Mouse (Mus musculus) cortical plate, adult 2 months (tissue): Measurements from ENCODE around the gene Sh2d6. TPM values are rescaled to one million over a fixed set of nuclear protein-coding genes. Genes with fewer than 3 reads are reported as not detected.
"Not testable (repeated sequence)": the region's sequence is repeated elsewhere in the genome, so short reads cannot be mapped to it uniquely, and the experiment has no call there.

ENCODE experiments used
- H3K27ac ChIP-seq: fragments of 200-500 bp; 2 replicates; pipeline ENCODE4 v1.5.1; 2012; ENCODE audit warnings: low read length, control low read depth, inconsistent platforms; ENCODE audit not compliant: insufficient read depth
- H3K4me1 ChIP-seq: fragments of 200-500 bp; 2 replicates; pipeline ENCODE4 v1.6.1; 2011; ENCODE audit warnings: low read length; ENCODE audit not compliant: control insufficient read depth, insufficient read depth
- H3K4me3 ChIP-seq: fragments of 200-500 bp; 2 replicates; pipeline ENCODE4 v1.5.1; 2011; ENCODE audit warnings: mild to moderate bottlenecking, low read length, control low read depth; ENCODE audit not compliant: insufficient read depth
- CTCF ChIP-seq: fragments of 200-500 bp; IDR thresholded peaks from 2 replicates; pipeline ENCODE4 v1.5.1; 2011; ENCODE audit warnings: mild to moderate bottlenecking, control low read depth, low read length; ENCODE audit not compliant: insufficient read depth; ENCODE audit errors: extremely low read depth
- POLR2A ChIP-seq: fragments of 200-500 bp; IDR thresholded peaks from 2 replicates; pipeline ENCODE4 v1.6.1; 2011; ENCODE audit warnings: mild to moderate bottlenecking, low read length, control low read depth; ENCODE audit not compliant: insufficient read depth; ENCODE audit errors: extremely low read depth
- polyA plus RNA-seq: library from polyadenylated mRNA; depleted of rRNA; stranded (reverse); fragments of >200 nt; gene quantifications from 2 replicates; pipeline ENCODE4 v1.2.3, GENCODE M21; 2012

The Sh2d6 gene
- polyA plus RNA-seq, 1 experiment, result 0.48 TPM

GRCm38 (mm10) chr6:72538562-72539031 lies 17.1 kb upstream of the Sh2d6 start:
- H3K4me3 ChIP-seq, result peak overlapping the region; percentile 42
- H3K27ac ChIP-seq, result peak overlapping the region; percentile 25; the same call in 1 of the 2 replicates
- peaks cover 4% of the 10 kb centered on the region; the same call in 1 of the 2 replicates for H3K4me1 ChIP-seq
- TF ChIP-seq CTCF, result no peak
- TF ChIP-seq POLR2A, result peak; percentile 85

GRCm38 (mm10) chr6:72537998-72538500 lies 16.5 kb upstream of the Sh2d6 start:
- Histone ChIP-seq H3K4me1 (peaks cover 4% of the 10 kb centered on the region; the same call in 1 of the 2 replicates), H3K4me3 (peak overlapping the region; percentile 42), H3K27ac (no peak overlapping the region)
- TF ChIP-seq POLR2A (no peak), CTCF (no peak)

GRCm38 (mm10) chr6:72535165-72535564 lies 13.7 kb upstream of the Sh2d6 start:
- peaks cover 4% of the 10 kb centered on the region; the same call in 1 of the 2 replicates for H3K4me1 ChIP-seq
- H3K4me3 ChIP-seq, result no peak overlapping the region
- no peak overlapping the region for H3K27ac ChIP-seq
- TF ChIP-seq CTCF (peak; percentile 79), POLR2A (no peak)

DNA sequence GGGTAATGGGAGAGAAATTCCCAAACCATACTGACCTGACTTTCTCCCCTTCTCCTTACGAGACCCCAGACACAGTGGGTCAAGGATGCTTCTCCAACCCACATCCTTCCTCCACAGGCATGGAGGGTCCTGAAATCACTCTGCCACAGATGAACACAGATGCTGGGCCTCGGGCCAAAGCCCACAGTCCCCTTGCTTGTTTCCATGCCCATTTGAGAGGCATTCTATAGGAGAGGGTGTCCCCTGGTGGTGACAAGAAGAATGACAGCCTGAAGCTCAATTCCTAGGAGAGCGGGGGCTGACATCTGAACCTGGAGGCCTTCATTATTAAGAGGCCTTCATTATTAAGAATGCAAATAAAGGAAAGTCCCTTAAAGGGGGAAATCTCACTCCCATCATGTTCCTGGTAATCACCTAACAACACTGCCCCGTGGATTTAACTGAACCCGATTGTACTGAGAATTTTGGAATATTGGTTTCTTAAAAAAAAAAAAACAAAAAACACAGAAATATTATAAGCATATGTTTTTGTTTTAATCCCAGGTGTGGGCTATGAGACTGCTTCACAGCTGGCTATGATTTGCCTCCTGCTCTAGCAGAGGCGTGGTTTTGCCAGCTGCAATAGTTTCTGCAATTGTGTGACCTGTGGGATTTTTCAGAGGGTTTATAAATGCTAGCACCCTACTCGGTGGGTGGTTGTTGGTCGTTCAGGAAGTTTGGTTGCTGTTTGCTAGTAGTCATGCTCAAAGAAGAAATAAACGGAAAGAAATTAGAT lies 12.7 kb upstream of the Sh2d6 start:
- no peak overlapping the region for H3K27ac ChIP-seq

DNA sequence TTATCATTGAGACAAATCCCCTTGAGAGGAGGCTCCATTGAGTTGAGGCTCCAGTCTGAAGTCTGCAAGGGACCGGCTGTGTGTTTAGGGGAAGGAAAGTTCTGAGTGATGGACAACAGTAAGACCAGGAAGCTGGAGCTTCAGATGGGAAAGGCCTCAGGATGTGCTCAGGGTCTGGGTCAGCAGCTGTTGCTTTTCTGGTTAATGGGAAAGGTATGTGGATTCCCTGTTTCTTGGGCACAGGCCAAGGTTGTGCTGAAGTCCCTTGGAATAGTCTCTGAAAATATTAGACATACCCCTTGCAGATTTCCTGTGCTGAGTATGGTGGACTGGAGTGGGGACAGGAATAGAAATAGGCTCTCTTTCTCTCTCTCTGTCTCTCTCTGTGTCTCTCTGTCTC lies 12.0 kb upstream of the Sh2d6 start:
- H3K4me1 ChIP-seq, H3K4me3 ChIP-seq, H3K27ac ChIP-seq: not testable (repeated sequence)

More for the DNA sequence above, 12.7 kb upstream of the Sh2d6 start:
- TF ChIP-seq POLR2A (no peak), CTCF (peak; percentile 95)
- H3K4me3 ChIP-seq, result no peak overlapping the region
- peaks cover 4% of the 10 kb centered on the region; the same call in 1 of the 2 replicates for H3K4me1 ChIP-seq

GRCm38 (mm10) chr6:72532580-72532979 lies 11.1 kb upstream of the Sh2d6 start:
- TF ChIP-seq CTCF, result no peak
- TF ChIP-seq POLR2A, result no peak
- Histone ChIP-seq H3K27ac (no peak overlapping the region), H3K4me1 (peaks cover 1% of the 10 kb centered on the region; the same call in 1 of the 2 replicates), H3K4me3 (no peak overlapping the region)

GRCm38 (mm10) chr6:72528410-72529151 lies 7.1 kb upstream of the Sh2d6 start:
- TF ChIP-seq CTCF (no peak), POLR2A (no peak)
- Histone ChIP-seq H3K27ac (no peak overlapping the region), H3K4me3 (no peak overlapping the region), H3K4me1 (no peaks in the 10 kb centered on the region; the same call in 1 of the 2 replicates)

DNA sequence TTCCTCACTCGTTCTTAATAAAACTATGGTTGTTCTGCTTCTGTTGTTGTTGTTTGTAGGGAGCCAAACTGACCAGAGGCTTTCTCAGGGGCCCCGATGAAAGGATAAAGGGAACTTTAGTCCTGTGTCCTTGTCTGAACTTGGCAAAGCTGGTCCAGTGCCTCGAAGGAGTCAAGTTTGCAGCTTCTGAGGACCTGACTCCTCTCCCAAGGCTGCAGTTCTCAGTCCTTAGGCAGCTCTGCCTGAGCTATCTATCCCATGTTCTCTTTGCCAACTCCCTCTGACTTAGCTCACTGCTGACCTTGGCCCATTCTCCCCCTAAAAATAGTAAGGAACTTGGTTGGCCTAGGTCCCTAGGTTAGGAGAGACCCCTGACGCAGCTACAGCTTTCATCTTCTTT lies 5.6 kb upstream of the Sh2d6 start:
- TF ChIP-seq CTCF (no peak), POLR2A (no peak)
- no peak overlapping the region for H3K4me3 ChIP-seq
- no peak overlapping the region for H3K27ac ChIP-seq
- no peaks in the 10 kb centered on the region for H3K4me1 ChIP-seq

DNA sequence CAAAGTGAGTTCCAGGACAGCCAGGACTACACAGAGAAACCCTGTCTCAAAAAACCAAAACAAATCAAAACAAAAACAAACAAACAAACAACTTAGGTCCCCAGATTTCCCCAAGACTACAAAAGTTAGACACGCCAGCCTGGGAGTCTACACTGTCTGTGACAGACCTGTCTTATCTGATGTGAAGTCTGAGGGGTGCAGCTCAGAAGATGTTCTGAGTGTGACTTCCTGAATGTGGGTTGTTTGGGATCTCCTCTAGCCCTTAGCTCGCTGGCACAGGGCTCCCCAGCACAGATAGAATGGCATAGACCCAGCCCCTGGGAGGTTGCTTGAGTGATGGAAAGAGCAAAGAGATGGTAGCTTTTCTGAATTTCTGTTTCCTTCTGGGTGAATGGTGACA lies 2.7 kb upstream of the Sh2d6 start:
- TF ChIP-seq CTCF (no peak), POLR2A (no peak)
- Histone ChIP-seq H3K27ac (no peak overlapping the region), H3K4me1 (peaks cover 6% of the 10 kb centered on the region; the same call in 1 of the 2 replicates)

DNA sequence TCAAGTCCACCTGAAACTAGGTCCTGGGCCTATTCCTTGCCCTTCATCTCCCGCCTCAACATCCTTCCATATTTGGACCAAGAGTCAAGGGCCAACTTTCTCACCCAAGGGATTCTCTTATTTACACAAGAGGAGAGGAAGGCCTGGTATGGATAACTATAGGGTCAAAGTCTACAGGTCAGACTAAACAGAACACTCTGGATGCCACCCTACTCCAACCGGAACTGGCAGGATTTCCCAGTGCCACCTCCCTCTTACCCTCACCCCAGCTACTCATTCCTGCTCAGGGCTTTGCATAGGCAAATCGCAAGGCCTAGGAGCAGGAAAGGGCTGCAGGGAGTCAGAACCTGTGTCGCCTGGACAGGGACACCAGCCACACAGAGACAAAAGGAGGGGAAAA lies 1.7 kb upstream of the Sh2d6 start:
- TF ChIP-seq POLR2A (no peak), CTCF (no peak)
- H3K4me3 ChIP-seq, result no peak overlapping the region
- H3K4me1 ChIP-seq, result peaks cover 9% of the 10 kb centered on the region
- no peak overlapping the region for H3K27ac ChIP-seq

More for the DNA sequence above, 2.7 kb upstream of the Sh2d6 start:
- no peak overlapping the region for H3K4me3 ChIP-seq
